Mouse (Mus musculus) cerebellum, adult 2 months (tissue): ENCODE measurements around the gene Pah.

Experiments used
- CTCF ChIP-seq: fragments of 200-500 bp; IDR thresholded peaks from 2 replicates; pipeline ENCODE4 v1.5.1; 2011; ENCODE audit warnings: low read depth, mild to moderate bottlenecking, control low read depth, low read length, moderate library complexity, borderline replicate concordance; ENCODE audit not compliant: insufficient read depth
- POLR2A ChIP-seq: fragments of 200-500 bp; IDR thresholded peaks from 2 replicates; pipeline ENCODE4 v1.6.1; 2011; ENCODE audit warnings: low read length, control low read depth, borderline replicate concordance; ENCODE audit not compliant: insufficient read depth

DNA sequence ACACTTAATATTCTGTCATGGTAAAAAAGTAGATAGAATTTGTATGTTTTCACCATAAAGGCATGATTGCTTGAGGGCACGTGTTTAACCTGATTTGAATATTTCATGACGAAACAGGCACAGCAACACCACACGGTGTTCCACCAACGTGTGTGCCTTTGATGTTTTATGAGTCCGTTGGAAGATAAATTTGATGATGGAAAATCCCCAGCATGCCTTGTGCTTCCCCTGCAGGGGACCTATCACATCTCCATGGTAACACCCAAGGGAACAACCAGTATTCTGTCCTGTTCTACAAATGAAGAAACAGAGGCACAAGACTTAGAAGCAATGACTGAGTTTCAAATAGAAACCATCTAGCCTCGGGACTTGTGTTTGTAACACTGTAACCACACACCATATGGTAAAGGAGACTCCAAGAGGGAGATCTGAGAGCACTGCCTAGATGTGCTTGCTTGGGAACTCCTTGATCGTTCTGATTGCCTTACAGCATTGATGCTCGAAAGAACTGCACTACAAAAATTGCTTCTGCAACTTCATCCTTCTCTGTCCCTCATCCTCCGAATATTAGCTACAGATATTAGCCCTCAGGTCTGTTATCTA lies 75.6 kb downstream of the Pah start:
- TF ChIP-seq CTCF (no peak), POLR2A (no peak)
